Mouse (Mus musculus) heart, embryonic 15.5 days (tissue): ENCODE measurements at regions not wholly inside any gene's neighbourhood (a gene's known extent, or its start where the extent isn't known, plus 50 kb on each side); places are given as distances from the start of the nearest gene placed in this dataset.

Experiments used
- ATAC-seq: fragments of 200-750 bp; cut with Nextera tagmentation; replicated peaks from 2 replicates; pipeline ENCODE4 v1.8.0; 2017; ENCODE audit warnings: low read depth, moderate TSS enrichment; ENCODE audit not compliant: insufficient number of reproducible peaks, insufficient read depth, low FRiP score
- H3K27ac ChIP-seq: fragments of 300-500 bp; sonication (generic); 2 replicates; pipeline ENCODE4 v1.5.1; 2015; ENCODE audit warnings: mild to moderate bottlenecking, inconsistent platforms
- H3K27me3 ChIP-seq: fragments of 300-500 bp; sonication (generic); 2 replicates; pipeline ENCODE4 v1.6.1; 2015; ENCODE audit warnings: inconsistent platforms
- H3K36me3 ChIP-seq: fragments of 300-500 bp; sonication (generic); 2 replicates; pipeline ENCODE4 v1.6.1; 2015; ENCODE audit warnings: mild to moderate bottlenecking, inconsistent platforms
- H3K4me1 ChIP-seq: fragments of 300-500 bp; sonication (generic); replicated peaks from 2 replicates; pipeline ENCODE4 v1.6.1; 2015; ENCODE audit warnings: inconsistent platforms
- H3K4me2 ChIP-seq: fragments of 300-500 bp; sonication (generic); 2 replicates; pipeline ENCODE4 v1.6.1; 2015; ENCODE audit warnings: inconsistent platforms, mild to moderate bottlenecking, moderate library complexity
- H3K4me3 ChIP-seq: fragments of 300-500 bp; sonication (generic); 2 replicates; pipeline ENCODE4 v1.5.1; 2015; ENCODE audit warnings: mild to moderate bottlenecking, inconsistent platforms
- H3K9ac ChIP-seq: fragments of 300-500 bp; sonication (generic); 2 replicates; pipeline ENCODE4 v1.6.1; 2015; ENCODE audit warnings: mild to moderate bottlenecking, inconsistent platforms
- H3K9me3 ChIP-seq: fragments of 300-500 bp; sonication (generic); replicated peaks from 2 replicates; pipeline ENCODE4 v1.6.1; 2016; ENCODE audit warnings: inconsistent platforms
- WGBS: fragments of 180-500 bp; shearing (Covaris S2); methylation state at CpG from one replicate; pipeline ENCODE4 v1.1.7; 2015; ENCODE audit warnings: mixed read lengths; 5-methylcytosine and 5-hydroxymethylcytosine counted together

DNA sequence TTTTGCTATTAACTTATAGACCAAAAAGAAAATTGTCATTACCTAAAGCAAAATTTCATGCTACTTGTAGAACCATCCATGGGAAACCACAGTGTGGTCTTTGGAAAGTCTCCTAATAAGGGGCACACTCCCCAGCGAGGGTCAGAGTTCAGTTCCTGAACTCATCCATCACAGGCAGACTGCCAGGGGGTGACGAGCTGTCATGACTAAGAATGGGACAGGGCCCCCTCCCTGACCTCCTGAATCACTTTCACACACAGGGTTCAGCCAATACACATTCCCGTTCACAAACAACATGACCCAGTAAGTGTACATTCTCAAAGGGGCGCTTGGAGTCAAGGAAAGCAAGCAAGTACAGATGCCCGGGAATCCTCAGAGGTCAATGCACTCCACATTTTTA lies 437.5 kb upstream of the Adgrl4 start:
- H3K4me3 ChIP-seq, result no peak overlapping the region
- ATAC-seq, result no peak
- WGBS, result 42% methylated on average over 5 of the region's 5 CpGs

DNA sequence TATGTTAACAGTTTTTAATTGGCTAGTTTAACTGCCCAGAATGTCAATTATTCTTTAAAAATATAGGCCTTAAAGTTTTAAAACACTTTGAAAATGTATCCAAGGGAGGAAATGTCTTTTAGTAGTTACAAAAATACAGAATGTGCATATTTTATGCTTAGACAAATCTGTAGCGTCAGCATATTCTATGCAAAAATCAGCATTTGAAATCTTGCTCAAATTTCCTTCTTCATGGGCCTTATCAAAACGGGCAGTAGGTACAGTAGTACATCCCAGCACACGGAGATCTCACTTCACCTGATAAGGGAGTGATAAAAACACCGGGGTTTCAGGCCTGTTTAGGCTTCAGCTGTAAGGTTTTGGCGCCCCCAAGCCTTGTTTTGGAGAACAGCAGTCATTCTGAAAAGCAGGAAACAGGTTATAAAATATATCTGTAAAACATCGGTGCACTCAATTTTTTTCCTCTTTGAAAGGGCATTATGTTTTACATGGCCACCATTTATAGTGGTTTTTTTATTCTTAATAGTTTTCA lies 435.7 kb upstream of the Adgrl4 start:
- Histone ChIP-seq H3K27ac (no peak overlapping the region), H3K4me3 (no peak overlapping the region), H3K4me2 (no peak overlapping the region), H3K9ac (no peak overlapping the region), H3K36me3 (no peaks in the 10 kb centered on the region), H3K4me1 (no peaks in the 10 kb centered on the region), H3K27me3 (no peaks in the 10 kb centered on the region), H3K9me3 (no peaks in the 10 kb centered on the region)
- ATAC-seq, result no peak
- WGBS, result 22% methylated on average over 6 of the region's 6 CpGs

More for the DNA sequence above, 437.5 kb upstream of the Adgrl4 start:
- Histone ChIP-seq H3K4me1 (no peaks in the 10 kb centered on the region), H3K36me3 (no peaks in the 10 kb centered on the region), H3K9me3 (no peaks in the 10 kb centered on the region), H3K27me3 (no peaks in the 10 kb centered on the region), H3K9ac (no peak overlapping the region), H3K27ac (no peak overlapping the region), H3K4me2 (no peak overlapping the region)

DNA sequence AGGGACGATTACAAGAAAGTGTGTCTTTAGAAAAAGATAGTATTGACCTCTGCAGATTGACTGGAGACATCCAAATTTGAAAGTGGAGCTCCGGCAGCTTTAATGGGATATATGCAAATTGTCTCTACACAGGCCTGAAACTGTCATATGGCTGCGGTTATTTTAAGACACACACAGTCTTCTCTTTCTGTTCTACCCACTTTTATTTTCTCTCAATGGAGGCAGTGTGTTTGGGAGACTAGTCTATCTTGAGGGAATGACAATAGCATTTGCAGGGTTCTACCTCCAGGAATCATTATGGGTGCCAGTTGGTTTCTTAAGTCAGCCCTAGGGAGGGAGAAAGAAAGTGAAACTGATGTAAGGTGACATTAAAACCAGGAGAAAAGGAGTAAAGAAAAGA lies 434.2 kb upstream of the Adgrl4 start:
- Histone ChIP-seq H3K4me3 (no peak overlapping the region), H3K27me3 (no peaks in the 10 kb centered on the region), H3K4me1 (no peaks in the 10 kb centered on the region), H3K4me2 (0 out of 2 replicates have a peak overlapping the region, but pooled peaks have one; percentile 1), H3K9ac (no peak overlapping the region), H3K27ac (no peak overlapping the region), H3K9me3 (no peaks in the 10 kb centered on the region), H3K36me3 (no peaks in the 10 kb centered on the region)
- WGBS, result 62% methylated on average over 3 of the region's 3 CpGs
- ATAC-seq, result no peak

DNA sequence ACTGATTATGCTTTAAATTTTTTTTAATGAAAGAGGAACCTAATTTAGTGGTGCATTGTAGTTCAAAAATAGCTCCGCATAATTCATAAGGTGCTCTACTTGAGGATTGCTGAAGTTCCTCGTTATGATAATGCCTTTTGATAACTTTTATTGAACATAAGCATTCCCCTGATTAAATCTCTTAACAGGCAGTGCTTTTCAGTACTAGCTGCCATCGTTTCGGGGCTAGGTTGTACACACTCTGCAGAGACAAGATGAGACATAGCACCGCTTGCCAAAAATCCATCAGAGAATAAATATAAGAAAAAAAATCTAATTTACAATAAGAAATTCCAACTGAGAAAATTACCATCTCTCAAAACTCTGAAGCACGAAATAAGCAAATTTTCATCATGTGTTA lies 433.7 kb upstream of the Adgrl4 start:
- Histone ChIP-seq H3K27ac (no peak overlapping the region), H3K36me3 (no peaks in the 10 kb centered on the region), H3K4me1 (no peaks in the 10 kb centered on the region), H3K9ac (no peak overlapping the region), H3K4me3 (no peak overlapping the region), H3K9me3 (no peaks in the 10 kb centered on the region), H3K4me2 (no peak overlapping the region), H3K27me3 (no peaks in the 10 kb centered on the region)
- 72% methylated on average over 6 of the region's 6 CpGs for WGBS
- no peak for ATAC-seq

DNA sequence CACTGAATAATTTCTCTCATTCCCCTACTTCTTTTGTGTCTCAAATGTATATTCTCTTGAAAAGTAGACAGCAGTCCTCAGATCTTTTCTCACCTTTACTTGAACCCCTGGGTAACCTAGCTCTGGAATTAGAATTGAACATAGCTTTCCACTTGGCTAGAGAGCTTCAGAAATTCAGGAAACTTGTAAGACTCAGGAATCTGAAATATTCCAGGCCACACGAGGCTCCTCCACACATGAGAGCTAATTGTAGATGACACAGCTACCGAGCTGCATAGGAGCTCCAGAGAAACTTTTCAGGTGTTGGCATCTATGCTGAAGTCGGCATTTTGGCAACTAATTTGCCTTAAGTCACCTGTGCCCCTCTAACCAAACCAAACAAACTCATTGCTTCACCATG lies 417.7 kb upstream of the Adgrl4 start:
- 39% methylated on average over 3 of the region's 3 CpGs for WGBS
- no peak overlapping the region for H3K4me3 ChIP-seq
- no peaks in the 10 kb centered on the region for H3K4me1 ChIP-seq
- H3K9ac ChIP-seq, result no peak overlapping the region
- H3K27me3 ChIP-seq, result no peaks in the 10 kb centered on the region
- no peaks in the 10 kb centered on the region for H3K9me3 ChIP-seq
- H3K4me2 ChIP-seq, result no peak overlapping the region
- ATAC-seq, result no peak
- no peaks in the 10 kb centered on the region for H3K36me3 ChIP-seq
- H3K27ac ChIP-seq, result no peak overlapping the region

DNA sequence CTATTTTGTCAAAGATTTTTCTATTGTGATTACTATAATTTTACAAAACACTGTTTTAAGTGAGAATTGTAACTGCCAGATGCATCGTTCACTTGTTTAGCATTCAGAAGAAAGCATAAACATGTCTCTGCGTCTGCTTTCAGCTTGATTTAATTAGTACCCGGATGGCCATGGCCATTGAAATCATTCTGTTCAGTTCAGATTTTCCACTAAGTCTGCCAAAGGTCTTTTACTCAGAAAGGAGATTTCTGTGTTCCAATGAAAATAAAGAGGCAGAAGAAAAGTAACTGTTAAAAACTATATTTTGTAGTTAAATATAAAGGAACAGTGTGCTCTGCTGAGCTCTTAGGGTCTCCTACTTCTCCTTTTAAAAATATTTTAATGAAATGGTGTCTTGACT lies 380.2 kb upstream of the Adgrl4 start:
- Histone ChIP-seq H3K27me3 (no peaks in the 10 kb centered on the region), H3K4me2 (no peak overlapping the region), H3K4me1 (no peaks in the 10 kb centered on the region), H3K9ac (no peak overlapping the region), H3K36me3 (no peaks in the 10 kb centered on the region), H3K27ac (no peak overlapping the region), H3K4me3 (no peak overlapping the region), H3K9me3 (no peaks in the 10 kb centered on the region)
- ATAC-seq, result no peak
- WGBS, result 69% methylated on average over 3 of the region's 3 CpGs

DNA sequence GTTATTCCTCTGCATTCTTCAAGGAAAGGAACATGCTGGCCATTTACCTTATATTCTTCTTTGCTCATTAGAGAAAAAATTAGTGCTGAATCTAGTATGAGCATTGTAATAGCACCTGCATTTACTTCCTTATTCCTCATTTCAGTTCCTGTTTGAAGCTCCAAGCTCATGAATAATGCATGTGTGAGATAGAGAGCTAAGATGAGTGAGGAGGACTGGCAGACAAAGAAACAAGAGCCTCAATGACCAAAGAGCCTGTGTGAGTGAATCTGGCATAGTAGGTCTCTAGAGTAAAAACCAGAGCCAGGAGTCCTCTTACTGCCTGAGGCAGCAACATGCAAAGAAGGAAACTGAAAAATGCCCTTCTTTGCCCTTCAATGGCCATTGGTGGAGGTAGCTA lies 365.4 kb upstream of the Adgrl4 start:
- no peaks in the 10 kb centered on the region for H3K9me3 ChIP-seq
- H3K9ac ChIP-seq, result no peak overlapping the region
- H3K4me2 ChIP-seq, result no peak overlapping the region
- no peaks in the 10 kb centered on the region for H3K36me3 ChIP-seq
- H3K27ac ChIP-seq, result no peak overlapping the region
- H3K4me3 ChIP-seq, result no peak overlapping the region
- ATAC-seq, result no peak
- H3K4me1 ChIP-seq, result no peaks in the 10 kb centered on the region
- H3K27me3 ChIP-seq, result no peaks in the 10 kb centered on the region

DNA sequence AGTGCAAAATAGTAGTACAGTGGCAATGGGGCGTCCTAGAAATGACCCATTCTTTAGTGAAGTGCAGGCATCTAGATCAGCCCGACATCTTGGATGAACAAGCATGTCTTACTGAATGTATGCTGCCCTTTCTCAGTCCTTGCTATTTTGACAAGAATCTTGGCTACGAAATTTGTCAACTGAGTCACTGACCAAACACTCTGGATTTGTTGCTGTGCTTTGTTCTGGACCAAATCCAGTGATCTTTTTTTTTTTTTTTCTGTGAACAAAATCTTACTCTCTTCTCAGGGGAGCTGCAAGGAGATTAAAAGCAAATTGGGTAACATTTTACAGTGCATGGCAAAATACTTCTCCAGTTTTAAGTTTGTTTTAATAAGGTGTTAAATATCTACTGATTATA lies 320.9 kb upstream of the Adgrl4 start:
- Histone ChIP-seq H3K27ac (no peak overlapping the region), H3K4me3 (no peak overlapping the region), H3K27me3 (no peaks in the 10 kb centered on the region), H3K9ac (no peak overlapping the region), H3K9me3 (no peaks in the 10 kb centered on the region), H3K4me1 (0 out of 2 replicates have a peak, but pooled peaks cover 2% of the 10 kb centered on the region), H3K4me2 (no peak overlapping the region), H3K36me3 (no peaks in the 10 kb centered on the region)
- ATAC-seq, result no peak
- 67% methylated on average over 3 of the region's 3 CpGs for WGBS

DNA sequence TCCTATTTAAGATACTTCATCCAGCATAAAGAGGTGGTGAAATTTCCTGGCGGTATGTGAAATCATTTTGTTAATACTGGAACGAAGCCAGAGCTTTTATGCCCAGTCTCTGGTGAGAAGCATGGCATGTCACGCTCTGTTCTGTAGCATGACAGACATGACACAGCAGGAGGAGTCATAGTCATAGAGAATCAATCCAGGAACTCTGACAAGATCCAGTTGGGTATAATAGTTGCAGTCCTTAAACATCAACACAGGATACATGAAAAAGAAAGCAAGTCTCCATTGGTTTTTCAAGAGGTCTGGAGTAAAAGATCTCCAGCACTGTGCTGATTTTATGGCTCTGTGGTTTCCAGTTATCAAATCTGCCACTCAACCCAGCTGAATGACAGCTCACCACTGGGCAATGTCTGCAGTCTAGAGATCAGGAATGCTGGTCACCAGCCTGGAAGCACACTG lies 320.1 kb upstream of the Adgrl4 start:
- H3K27me3 ChIP-seq, result no peaks in the 10 kb centered on the region
- no peak overlapping the region for H3K9ac ChIP-seq
- 22% methylated on average over 3 of the region's 3 CpGs for WGBS
- ATAC-seq, result no peak
- no peaks in the 10 kb centered on the region for H3K9me3 ChIP-seq
- H3K4me1 ChIP-seq, result 0 out of 2 replicates have a peak, but pooled peaks cover 2% of the 10 kb centered on the region
- no peak overlapping the region for H3K4me2 ChIP-seq
- H3K4me3 ChIP-seq, result no peak overlapping the region
- H3K27ac ChIP-seq, result no peak overlapping the region
- no peaks in the 10 kb centered on the region for H3K36me3 ChIP-seq

DNA sequence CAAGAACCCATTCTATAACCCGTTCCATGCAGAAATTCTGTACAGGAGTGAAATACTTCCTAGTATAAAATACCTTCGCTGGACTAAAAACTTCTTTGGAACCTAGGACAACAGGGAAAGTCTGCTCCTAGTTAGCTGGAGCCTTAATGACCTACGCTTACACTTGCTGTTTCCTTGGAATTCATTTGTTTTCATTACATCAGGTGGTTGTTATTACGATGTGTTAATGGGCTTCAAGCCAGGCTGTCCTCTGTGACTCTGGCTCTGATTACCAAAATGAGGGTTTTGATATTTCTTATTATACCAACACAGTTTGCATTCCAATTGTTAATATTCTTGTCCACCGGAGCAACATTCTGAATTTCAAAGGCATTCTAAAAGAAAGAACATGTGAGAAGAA lies 313.6 kb upstream of the Adgrl4 start:
- Histone ChIP-seq H3K36me3 (no peaks in the 10 kb centered on the region), H3K4me2 (no peak overlapping the region), H3K27ac (no peak overlapping the region), H3K4me3 (no peak overlapping the region), H3K27me3 (no peaks in the 10 kb centered on the region), H3K4me1 (no peaks in the 10 kb centered on the region), H3K9me3 (no peaks in the 10 kb centered on the region), H3K9ac (no peak overlapping the region)
- WGBS, result 82% methylated on average over 5 of the region's 5 CpGs
- no peak for ATAC-seq

DNA sequence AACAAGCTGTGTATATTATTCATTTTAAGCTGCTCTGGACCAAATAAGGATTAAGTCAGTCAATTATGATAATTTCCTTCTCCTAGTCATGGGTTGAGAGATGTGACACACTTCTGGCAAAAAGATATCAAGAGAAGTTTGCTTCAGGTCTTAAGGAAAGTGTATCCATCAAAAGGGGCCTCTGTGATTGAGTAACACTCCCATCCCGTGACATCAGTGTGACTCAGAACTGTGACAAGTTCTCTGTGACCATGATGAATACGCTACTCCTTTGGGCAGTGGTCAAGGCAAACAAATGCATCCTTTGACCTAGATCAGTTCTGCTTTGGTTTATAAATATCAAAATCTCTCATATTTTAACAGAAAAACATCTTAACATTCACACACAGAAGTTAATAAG lies 290.8 kb upstream of the Adgrl4 start:
- H3K4me2 ChIP-seq, result no peak overlapping the region
- no peaks in the 10 kb centered on the region for H3K27me3 ChIP-seq
- no peak overlapping the region for H3K27ac ChIP-seq
- H3K4me1 ChIP-seq, result no peaks in the 10 kb centered on the region
- no peaks in the 10 kb centered on the region for H3K9me3 ChIP-seq
- no peak overlapping the region for H3K4me3 ChIP-seq
- no peak overlapping the region for H3K9ac ChIP-seq
- no peak for ATAC-seq
- 81% methylated on average over 2 of the region's 2 CpGs for WGBS
- H3K36me3 ChIP-seq, result no peaks in the 10 kb centered on the region

DNA sequence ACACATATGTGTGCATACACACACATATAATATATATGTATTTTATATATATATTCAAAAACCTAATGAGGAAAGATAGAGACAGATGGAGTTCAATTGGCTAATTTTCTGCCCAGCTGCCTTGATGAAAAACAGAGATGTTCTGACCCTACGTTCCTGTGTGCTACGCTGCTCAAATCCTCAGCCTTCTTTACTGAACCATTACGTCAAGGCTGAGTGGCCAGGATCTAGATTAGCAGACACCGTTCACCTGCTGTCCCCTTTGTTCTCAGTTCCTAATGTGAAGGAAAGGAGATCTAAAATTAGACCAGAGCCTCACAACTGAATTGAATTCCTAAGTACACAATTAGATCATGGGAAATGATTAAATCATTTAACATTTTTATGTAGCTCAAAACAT lies 284.3 kb upstream of the Adgrl4 start:
- no peaks in the 10 kb centered on the region for H3K36me3 ChIP-seq
- ATAC-seq, result no peak
- H3K27ac ChIP-seq, result no peak overlapping the region
- no peak overlapping the region for H3K4me2 ChIP-seq
- no peak overlapping the region for H3K9ac ChIP-seq
- 37% methylated on average over 4 of the region's 4 CpGs for WGBS
- H3K9me3 ChIP-seq, result no peaks in the 10 kb centered on the region
- no peaks in the 10 kb centered on the region for H3K27me3 ChIP-seq
- no peak overlapping the region for H3K4me3 ChIP-seq
- H3K4me1 ChIP-seq, result no peaks in the 10 kb centered on the region
